Mouse (Mus musculus): ENCODE data around the gene Fam167b.

GRCm38 (mm10) chr4:129585773-129586172 is 7.4 kb upstream of the Fam167b start:
- TF ChIP-seq CTCF (IDR thresholded peaks at IDR 0.05; ENCODE audit: low read depth) (no peak), EP300 (IDR thresholded peaks at IDR 0.05; ENCODE audit: low read depth) (no peak)

Measured in liver, postnatal 0 days (tissue).